Mouse (Mus musculus) cerebellum, postnatal 25 days (tissue): ENCODE measurements around the gene Khdc1a.
"Not testable (repeated sequence)": the region's sequence is repeated elsewhere in the genome, so short reads cannot be mapped to it uniquely, and the experiment has no call there.

Source experiments
- DNase-seq, 2 experiments: peaks; one replicate each; pipeline ENCODE4 v3.0.0; 2021; ENCODE audit warnings: mixed read lengths in 2 of 2

Khdc1a gene

DNA sequence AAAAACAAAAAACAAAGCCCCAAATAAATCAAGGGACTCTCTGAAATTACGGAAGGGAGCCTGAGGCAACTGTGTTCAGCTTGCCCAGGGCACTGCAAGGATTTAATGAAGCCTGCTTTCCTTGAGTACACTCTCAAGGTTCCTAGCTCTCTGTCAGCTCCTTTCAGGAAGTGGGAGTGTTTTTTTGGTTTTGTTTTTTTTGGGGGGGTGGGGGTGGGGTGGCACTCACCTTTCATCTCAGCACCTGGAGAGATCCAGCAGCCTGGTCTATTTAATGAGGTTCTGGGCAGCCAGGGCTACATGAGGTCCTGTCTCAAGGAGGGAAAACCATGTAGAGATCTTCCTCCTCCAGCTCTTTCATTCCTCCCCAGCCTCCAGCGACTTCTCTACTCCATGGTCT is at the start of gene Khdc1a:
Gene Khdc1a (plus strand): TSS at position 301 of the 400 bp plus-strand sequence.
- no peak for DNase-seq

DNA sequence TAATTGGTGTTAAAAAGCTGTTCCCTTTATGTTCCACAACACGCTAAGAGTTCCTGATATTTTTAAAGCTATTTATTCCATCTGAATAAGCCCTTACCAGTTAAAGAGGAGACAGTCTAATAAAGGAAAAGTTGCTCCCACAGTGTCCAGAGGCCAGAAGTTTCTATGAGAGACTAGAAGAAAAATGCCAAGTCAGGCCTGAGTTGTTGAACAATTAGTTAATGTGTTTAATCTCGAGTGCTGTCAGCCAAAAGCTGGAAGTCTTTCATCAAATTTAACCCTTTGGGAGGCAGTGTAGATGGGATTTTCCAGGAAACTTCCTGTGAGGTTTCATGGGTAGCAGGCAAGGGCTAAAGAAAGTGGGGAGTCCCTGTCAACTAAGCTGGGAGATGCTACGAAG is 49.6 kb upstream of the Khdc1a start:
- no peak for DNase-seq

- DNase-seq: no peak
Measured at GRCm38 (mm10) chr1:21301686-21302085, 47.8 kb upstream of the Khdc1a start.

- no peak for DNase-seq
Measured at GRCm38 (mm10) chr1:21304174-21304573, 45.3 kb upstream of the Khdc1a start.

DNA sequence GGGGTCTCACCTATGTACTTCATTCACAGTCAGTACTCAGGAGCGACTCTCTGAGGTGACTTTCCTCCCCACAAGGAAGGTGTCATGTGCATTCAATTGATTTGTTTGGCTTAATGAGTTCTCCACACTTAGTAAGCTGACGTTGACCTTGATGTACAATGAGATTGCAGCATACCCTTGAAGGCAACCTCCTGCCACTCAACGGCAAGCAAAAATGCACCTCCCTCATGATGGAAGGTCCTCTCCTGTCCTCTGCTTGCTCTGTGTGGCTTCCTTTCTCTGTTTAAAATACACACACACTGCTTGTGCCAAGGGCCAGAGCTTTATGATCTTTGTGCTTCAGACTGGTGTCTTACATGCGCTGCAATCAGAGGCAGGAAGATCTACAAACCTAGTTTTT is 44.8 kb upstream of the Khdc1a start:
- DNase-seq: no peak

DNA sequence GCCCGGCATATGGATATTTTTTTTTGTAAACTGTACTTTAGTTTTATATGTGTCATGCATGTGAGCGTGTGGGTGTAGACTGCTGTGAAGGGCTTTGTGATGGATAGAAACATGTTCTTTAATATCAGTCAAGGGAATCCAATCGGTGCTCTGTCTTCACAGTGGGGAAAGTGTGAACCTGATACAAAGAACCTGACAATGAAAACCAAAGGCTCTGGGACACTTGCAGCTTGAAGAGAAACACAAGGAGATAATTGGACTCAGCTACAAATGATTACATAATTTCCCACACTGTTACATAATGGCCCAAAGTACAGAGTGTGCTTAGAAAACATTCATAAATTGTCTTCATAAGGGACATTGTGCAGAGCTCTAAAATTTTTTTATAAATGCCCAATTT is 44.0 kb upstream of the Khdc1a start:
- no peak for DNase-seq

DNA sequence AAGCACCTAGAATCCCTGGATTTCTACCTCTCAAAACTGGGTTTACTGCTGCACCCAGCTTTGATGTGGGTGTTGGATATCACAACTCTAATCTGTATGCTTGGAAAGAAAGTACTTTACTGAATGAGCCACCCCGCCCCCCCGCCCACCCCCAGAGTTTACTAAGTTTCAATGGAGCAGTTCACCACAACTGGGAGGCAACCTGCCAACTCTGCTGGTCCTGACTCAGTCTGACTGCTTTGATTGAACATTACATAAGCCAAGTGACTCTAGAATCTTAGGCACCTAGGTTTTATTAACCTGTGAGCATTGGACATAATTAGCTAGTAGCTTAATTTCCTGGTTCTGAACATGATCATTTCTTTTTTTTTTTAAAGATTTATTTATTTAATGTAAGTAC is 35.1 kb upstream of the Khdc1a start:
- no peak for DNase-seq

DNA sequence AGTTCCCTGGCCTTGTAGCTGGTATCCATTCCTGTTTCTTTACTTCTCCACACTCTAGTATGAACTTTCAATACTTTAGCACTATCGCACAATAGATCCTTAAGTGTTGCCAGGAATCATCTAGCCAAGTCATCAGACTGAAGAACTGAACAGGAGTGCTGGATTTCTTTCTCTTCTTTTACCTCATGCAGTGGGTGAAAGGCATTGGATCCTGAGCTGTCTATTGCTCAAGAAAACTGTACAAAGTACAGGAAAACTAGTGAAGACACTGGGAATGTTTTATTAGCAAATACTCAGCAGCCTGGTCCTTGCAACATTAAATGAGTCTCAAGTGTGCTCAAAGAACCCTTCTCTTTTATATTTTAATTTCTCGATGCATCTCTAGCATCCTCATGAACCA is 33.7 kb upstream of the Khdc1a start:
- DNase-seq: no peak

DNA sequence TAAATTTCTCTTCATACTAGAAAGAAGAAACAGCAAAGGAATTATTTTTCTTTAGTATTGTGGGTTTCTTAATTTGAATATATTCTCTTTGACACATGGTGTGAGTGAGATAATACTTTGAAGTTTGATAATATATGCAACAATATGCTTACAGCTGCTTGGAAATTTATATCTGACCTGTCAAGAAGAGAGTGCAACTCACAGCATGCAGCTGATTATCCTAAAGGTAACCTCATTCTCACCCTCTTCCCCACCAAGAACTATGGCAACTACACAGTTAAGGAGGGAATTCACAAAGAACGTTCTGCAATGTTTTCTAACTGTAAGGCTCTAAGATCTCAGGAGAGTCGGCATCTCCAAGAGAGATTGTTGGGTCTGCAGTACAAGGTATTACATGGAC is 33.1 kb upstream of the Khdc1a start:
- DNase-seq: no peak

- no peak for DNase-seq
Measured at GRCm38 (mm10) chr1:21318202-21318601, 31.2 kb upstream of the Khdc1a start.

- DNase-seq: not testable (repeated sequence)
Measured at GRCm38 (mm10) chr1:21320271-21320670, 29.2 kb upstream of the Khdc1a start.

- DNase-seq: no peak
Measured at GRCm38 (mm10) chr1:21321656-21322055, 27.8 kb upstream of the Khdc1a start.

- DNase-seq: no peak
Measured at GRCm38 (mm10) chr1:21323996-21324574, 25.4 kb upstream of the Khdc1a start.

DNA sequence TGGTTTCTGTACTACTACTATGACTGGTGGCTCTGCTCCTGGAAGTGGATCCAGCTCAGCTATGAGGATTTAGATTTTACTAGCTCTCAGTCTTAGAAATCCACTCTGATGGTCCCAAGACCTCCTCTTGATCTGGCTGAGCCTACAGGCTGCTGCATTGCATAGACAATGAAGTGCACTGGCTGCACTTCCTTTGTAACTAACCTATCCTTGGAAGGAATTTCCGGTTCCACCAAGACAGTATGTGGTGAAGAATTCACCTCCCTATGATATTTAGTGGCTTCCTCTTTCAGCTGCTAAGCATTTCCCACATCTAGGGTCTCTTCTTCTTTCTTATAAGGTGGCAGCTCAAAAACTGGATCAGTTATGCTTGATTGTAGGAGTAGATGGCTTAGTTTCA is 24.8 kb upstream of the Khdc1a start:
- DNase-seq: no peak

DNA sequence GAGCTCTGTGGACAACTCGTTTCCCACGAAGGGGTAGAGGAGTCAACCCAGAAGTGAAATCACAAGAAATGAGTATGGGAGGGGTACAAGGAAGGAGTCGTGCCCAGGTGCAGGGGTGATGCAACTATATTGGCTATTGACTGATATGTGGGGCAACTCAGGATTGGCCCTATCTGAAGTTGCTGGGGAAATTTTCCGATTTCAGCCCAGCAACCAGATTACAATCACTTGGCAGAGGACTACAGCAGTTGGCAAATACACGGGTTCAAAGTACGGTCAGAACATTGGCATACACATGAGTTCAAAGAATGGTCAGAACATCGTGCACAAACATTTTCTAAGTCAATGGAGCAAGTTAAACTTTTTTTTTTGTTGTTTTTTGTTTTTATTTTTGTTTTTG is 22.7 kb upstream of the Khdc1a start:
- no peak for DNase-seq

- DNase-seq: not testable (repeated sequence)
Measured at GRCm38 (mm10) chr1:21331161-21331560, 18.3 kb upstream of the Khdc1a start.

DNA sequence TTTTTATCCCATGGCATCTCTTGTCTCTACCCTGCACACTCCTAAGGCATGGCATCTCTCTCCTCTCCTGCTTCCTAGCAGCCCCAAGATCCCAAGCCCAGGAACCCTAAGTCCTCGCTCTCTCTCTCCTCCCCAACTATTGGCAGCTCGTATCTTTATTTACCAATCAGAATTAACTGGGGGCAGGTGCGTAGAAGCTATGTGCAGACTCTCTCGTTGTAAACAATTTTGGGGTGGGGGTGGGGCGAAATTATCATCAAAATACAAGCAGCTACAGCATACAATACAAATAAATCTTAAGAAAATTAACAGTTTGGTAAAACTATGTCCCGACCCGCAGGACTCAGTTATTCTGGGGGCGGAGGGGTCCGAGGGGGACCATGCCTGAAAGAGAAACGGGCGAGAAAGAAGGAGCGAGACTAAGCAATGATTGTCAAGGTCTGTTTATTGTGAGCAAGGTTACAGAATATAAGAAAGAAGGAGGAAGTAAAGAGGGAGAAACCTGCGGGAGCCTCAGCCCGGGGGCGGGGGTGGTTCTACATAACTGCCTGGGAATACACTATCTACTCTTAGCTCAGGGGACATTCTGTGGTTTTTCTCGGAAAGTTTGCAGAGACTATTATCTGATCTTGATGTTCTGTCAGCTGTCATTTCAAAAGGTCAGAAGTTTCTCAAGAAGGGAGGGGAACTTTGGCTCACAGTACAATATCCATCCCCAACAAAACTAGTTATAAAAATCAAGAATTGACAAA is 16.0 kb upstream of the Khdc1a start:
- no peak for DNase-seq

GRCm38 (mm10) chr1:21335836-21336235 is 13.6 kb upstream of the Khdc1a start:
- no peak for DNase-seq

DNA sequence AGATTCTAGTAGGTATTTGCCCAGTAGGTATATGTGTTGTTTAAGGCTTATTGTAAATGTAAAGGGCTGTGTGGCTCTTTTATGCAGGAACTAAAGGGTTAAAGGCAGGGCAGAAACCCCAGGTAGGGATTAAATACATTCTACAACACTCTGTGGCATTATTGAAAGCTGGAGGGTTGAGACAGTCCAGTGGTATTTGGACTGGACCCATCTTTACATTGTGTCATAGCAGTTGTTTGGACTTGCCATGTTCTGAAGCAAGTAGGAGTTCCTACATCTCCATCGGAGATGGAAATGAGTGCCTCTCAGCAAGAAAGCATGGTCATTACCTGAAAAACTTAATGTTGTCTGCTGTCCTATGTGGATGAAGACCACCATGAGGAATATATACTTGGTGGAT is 8.7 kb upstream of the Khdc1a start:
- DNase-seq: no peak

GRCm38 (mm10) chr1:21344253-21344652 is 5.2 kb upstream of the Khdc1a start:
- peak; percentile 20 to 59 for DNase-seq

DNA sequence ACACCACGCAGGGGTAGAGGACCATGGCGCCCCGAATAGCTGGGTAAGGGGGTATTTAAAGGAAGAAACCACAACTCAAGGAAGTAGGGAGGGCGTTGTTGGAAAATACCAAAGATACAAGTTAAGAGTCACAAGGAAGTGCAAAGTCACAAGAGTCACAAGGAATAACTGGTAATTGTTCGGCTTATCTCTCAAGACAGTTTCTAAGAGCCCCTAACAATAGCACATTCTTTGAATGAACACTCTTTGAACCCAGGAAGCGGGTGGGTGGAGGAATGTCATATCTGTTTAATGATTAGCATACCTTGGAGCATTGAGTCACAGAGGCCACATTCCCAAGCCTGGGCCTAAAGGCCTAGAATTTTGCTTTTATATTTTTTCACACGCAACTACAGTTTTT is 4.7 kb upstream of the Khdc1a start:
- DNase-seq: not testable (repeated sequence)

DNA sequence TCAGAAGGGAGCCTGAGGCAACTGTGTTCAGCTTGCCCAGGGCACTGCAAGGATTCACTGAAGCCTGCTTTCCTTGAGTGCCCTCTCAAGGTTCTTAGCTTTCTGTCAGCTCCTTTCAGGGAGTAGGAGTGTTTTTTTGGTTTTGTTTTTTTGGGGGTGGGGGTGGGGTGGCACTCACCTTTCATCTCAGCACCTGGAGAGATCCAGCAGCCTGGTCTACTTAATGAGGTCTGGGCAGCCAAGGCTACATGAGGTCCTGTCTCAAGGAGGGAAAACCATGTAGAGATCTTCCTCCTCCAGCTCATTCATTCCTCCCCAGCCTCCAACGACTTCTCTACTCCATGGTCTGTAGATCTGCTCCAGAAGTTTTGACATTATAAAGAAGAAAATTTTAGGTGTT is 18.6 kb downstream of the Khdc1a start, which contains the start of gene Khdc1c:
Gene Khdc1c (plus strand): TSS at position 301 of the 400 bp plus-strand sequence.
- not testable (repeated sequence) for DNase-seq

- no peak for DNase-seq
Measured at GRCm38 (mm10) chr1:21383256-21383655, 33.8 kb downstream of the Khdc1a start, which contains the start of gene Khdc1b. Gene Khdc1b (plus strand): TSS chr1:21383556.

- no peak for DNase-seq
Measured at GRCm38 (mm10) chr1:21391138-21391671, 41.8 kb downstream of the Khdc1a start.
